Mouse (Mus musculus): ENCODE data around the gene Pp2d1.

The Pp2d1 gene

DNA sequence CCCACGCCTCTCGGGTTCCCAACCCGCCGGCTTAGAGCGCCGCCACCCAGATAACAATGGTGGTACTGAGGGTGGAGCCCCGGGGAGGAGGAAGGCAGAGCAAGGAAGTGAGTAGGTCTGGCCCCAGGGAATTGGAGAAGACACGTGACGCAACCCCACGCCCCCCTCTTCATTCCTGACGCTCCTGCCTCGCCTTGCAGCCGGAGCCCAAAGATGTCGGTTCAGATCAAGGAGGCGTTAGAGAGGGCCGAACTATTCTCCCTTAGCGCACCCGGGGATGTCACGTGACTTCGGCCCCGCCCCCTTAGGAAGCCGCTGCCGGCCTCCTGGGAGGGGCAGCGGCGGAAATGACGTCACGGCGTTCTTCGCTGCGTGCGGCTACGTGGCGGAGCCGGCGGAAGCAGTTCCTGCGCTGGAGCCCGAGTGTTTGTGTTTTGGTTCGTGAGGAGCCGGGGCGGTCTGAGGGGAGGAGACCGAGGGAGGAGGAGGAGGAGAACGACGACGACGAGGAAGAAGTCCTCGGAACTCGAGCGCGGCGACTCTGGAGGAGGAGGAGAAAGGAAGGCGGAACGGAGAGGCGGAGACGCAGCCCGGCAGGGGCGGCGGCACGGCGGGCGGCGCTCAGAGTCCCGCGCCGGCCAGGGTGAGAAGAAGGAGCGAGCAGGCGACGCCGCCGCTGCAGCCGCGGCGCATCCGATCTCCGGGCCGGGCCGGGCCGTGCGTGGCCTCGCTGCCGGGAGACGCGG, 60.2 kb downstream of the Pp2d1 start, which contains the start of gene Rab5a:
Gene Rab5a (plus strand): TSS at position 377 of the 746 bp plus-strand sequence.
- peak; percentile 98 for DNase-seq

DNA sequence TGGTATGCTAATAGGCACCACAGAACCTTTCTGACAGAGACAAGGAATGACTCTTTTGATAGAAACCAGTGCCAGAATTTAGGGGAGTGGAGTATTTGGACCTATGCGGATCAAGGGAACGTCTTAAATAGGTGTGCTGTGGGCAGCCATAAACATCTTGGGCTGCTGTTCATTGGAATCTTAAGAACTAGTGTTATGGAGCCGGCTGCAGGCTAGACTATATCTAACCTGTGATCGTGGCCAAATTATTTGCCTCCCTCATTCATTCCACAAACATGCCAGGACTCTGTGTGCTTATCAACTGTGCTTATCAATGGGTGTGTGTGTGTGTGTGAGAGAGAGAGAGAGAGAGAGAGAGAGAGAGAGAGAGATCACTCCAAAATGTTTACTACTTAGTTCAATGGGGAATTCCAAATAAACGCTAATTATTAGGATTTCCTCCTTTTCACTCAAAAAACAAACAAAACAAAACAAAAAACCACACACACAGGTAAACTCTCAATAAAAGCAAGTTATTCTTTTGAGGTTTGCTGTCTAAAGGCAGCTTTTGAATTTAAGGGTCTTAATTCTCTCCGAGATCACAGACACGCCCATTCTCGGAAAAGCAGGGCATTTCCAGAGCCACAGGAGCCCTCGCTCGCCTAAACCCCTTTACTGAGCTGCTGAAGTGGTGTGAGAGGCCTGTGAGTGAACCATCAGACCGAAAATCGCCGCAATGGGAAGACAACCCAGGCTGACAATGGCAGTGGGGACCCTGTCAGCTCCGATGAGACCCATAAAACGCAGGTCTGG, 61.0 kb downstream of the Pp2d1 start:
- no peak for DNase-seq

DNA sequence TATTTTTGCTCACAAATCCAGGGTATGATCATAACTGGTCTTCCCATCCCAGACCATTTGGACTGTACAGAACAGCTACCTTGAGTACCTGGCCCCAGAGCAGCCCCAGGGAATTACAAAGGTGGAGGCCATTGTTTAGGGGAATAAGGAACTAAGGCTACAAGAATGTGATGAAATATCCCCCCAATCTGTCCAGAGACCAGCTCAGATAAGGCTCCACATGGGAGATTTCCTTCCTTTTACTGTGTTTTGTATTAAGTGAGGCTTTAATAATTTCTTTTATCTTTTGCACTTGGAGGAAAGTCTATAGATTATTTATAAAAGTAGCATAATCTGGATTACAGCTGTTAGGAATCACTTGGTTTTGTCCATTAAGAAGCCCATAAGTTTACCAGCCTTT, 70.6 kb downstream of the Pp2d1 start:
- no peak for DNase-seq

DNA sequence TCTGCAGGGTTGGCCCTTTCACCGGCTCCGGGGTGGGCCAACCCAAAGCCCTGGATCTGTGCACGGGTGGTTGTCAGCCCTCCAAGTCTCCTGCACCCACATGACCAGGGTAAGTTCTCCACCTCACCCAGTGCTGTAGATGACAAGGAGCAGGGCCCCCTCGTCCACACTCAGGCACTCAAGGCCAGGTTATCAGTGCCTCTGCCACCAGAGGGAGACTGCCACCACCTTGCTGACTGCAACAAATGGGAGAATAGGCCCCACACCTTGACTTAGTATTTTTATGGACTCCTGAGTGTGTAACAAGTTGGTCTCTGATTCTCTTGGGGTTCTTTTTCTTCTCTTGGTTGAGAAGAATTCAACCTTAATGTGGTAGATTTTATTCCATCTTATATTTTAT, 73.7 kb downstream of the Pp2d1 start:
- DNase-seq = no peak

DNA sequence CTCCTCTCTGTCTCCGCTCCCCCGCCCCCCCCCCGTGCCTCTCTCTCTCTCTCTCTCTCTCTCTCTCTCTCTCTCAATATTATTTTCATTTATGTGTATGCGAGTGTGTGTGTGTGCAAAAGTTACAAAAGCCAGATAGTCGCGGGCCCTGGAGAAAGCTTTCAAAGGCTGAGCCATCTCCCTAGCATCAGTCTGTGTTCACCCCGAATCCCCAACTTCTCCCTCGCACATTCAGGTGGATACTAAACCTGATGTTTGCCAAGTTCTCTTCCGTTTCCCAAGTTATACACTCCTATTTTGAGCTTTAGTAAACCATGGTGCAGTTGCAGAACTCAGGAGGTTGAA, 75.8 kb downstream of the Pp2d1 start:
- DNase-seq = no peak

DNA sequence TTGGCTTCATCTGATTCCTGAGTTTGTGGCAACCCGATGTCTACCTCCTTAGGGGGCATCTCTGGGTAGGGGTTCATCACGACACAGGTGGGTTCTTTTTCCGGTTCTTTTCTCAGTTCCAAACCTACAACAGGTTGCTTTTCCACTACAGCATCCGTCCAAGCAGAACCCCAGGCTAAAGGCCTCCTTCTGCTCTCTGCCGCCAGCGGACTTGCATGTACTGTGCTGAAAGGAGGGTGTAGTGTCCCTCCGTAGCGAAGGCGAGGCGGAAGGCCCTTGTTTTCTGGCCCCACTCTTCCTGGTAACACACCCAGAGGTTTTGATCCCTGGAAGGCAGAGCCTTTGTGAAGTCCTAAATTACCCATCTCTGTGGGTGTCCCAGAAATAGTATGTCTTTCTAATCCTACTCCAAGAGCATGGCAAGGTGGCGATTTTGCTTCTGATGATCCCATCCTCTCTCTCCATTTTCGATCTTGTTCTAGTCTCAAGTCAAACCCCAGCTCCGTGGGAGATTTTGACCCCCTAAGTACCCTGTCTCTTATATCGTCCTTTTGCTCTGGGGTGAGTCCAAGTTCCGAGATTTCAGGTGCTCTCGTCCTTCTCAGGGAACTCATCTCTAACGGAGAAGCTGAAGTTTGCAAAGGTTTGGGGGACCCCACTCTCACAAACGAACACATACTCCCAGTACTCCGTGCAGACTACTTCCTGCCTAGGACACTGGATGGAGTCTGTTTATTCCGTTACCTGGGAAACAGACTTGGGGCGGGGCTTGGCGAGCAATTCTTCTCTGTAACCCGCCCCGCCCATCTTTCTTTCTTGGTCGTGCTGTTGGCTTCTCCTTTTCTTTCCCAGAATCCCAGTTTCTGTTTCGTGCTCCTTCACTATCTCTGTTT, 76.4 kb downstream of the Pp2d1 start, which contains the start of gene Efhb:
Gene Efhb (minus strand): TSS at position 719 of the 893 bp plus-strand sequence.
- DNase-seq = peak; percentile 42

Measured in cerebellum, adult 11-12 months (tissue).